Mouse (Mus musculus) intestine, embryonic 16.5 days (tissue): ENCODE data around the gene Tyk2. TPM values are rescaled to one million over a fixed set of nuclear protein-coding genes. Genes with fewer than 3 reads are reported as not detected.

Experiments
- ATAC-seq: fragments of 200-750 bp; cut with Nextera tagmentation; 2 replicates; pipeline ENCODE4 v1.8.0; 2017; ENCODE audit warnings: moderate TSS enrichment, moderate library complexity
- H3K27ac ChIP-seq: fragments of 300-500 bp; sonication (generic); 2 replicates; pipeline ENCODE4 v1.5.1; 2014; ENCODE audit warnings: mild to moderate bottlenecking, low read length
- H3K27me3 ChIP-seq: fragments of 300-500 bp; sonication (generic); replicated peaks from 2 replicates; pipeline ENCODE4 v1.6.1; 2014; ENCODE audit warnings: low read length, control low read depth, mixed read lengths; ENCODE audit not compliant: control insufficient read depth, insufficient read depth
- H3K36me3 ChIP-seq: fragments of 300-500 bp; sonication (generic); 2 replicates; pipeline ENCODE4 v1.6.1; 2014; ENCODE audit warnings: low read length, control low read depth; ENCODE audit not compliant: control insufficient read depth, insufficient read depth
- H3K4me1 ChIP-seq: fragments of 300-500 bp; sonication (generic); 2 replicates; pipeline ENCODE4 v1.6.1; 2014; ENCODE audit warnings: low read length, control low read depth, mixed read lengths; ENCODE audit not compliant: control insufficient read depth, insufficient read depth
- H3K4me2 ChIP-seq: fragments of 300-500 bp; sonication (generic); 2 replicates; pipeline ENCODE4 v1.6.1; 2014; ENCODE audit warnings: low read depth, low read length, control low read depth
- H3K4me3 ChIP-seq: fragments of 300-500 bp; sonication (generic); 2 replicates; pipeline ENCODE4 v1.5.1; 2014; ENCODE audit warnings: mild to moderate bottlenecking, low read length
- H3K9ac ChIP-seq: fragments of 300-500 bp; sonication (generic); 2 replicates; pipeline ENCODE4 v1.6.1; 2014; ENCODE audit warnings: low read depth, low read length
- H3K9me3 ChIP-seq: fragments of 300-500 bp; sonication (generic); 2 replicates; pipeline ENCODE4 v1.6.1; 2016; ENCODE audit warnings: low read length, control low read depth; ENCODE audit not compliant: control insufficient read depth
- WGBS: fragments of 180-500 bp; shearing (Covaris S2); extraction: QIAGEN DNeasy Blood & Tissue Kit; methylation state at CpG from one replicate; pipeline ENCODE4 v1.1.7; 2014; 5-methylcytosine and 5-hydroxymethylcytosine counted together
- polyA plus RNA-seq: library from polyadenylated mRNA; unstranded; fragments of >200 nt; fragmentation: Nextera tagmentation; extraction: Ambion mirVana; gene quantifications from 2 replicates; pipeline ENCODE4 v1.2.1, GENCODE M21; 2015

The Tyk2 gene
- polyA plus RNA-seq, 1 experiment from 2014 or later, result 17.0 TPM

DNA sequence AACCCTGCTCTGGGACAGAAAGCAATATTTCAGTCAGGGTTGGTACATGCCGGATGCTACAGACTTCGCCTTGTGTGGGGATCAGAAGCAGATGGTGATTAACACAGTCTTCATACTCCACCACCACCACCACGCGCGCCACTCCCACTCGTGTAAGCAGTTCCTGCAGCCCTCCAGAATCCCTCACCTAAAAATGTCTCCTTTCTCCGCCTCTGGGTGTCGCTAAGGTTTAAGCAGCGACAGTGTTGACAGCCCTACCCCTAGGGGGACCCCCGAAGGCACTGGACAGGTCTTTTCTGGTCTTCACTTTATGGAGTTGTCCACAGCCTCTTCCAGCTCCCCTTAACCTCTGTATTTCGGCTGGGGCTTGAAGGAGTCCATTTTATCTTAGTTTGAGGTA lies 21.7 kb upstream of the Tyk2 start:
- no peaks in the 10 kb centered on the region for H3K9me3 ChIP-seq
- peaks cover 32% of the 10 kb centered on the region for H3K4me1 ChIP-seq
- peak overlapping the region; percentile 84 for H3K27ac ChIP-seq
- H3K4me2 ChIP-seq, result peak overlapping the region; percentile 94
- peak; percentile 21; the same call in 1 of the 2 replicates for ATAC-seq
- H3K36me3 ChIP-seq, result no peaks in the 10 kb centered on the region
- peak overlapping the region; percentile 49 for H3K4me3 ChIP-seq
- H3K9ac ChIP-seq, result peak overlapping the region; percentile 69
- no peaks in the 10 kb centered on the region for H3K27me3 ChIP-seq
- 2% methylated on average over 11 of the region's 11 CpGs for WGBS

DNA sequence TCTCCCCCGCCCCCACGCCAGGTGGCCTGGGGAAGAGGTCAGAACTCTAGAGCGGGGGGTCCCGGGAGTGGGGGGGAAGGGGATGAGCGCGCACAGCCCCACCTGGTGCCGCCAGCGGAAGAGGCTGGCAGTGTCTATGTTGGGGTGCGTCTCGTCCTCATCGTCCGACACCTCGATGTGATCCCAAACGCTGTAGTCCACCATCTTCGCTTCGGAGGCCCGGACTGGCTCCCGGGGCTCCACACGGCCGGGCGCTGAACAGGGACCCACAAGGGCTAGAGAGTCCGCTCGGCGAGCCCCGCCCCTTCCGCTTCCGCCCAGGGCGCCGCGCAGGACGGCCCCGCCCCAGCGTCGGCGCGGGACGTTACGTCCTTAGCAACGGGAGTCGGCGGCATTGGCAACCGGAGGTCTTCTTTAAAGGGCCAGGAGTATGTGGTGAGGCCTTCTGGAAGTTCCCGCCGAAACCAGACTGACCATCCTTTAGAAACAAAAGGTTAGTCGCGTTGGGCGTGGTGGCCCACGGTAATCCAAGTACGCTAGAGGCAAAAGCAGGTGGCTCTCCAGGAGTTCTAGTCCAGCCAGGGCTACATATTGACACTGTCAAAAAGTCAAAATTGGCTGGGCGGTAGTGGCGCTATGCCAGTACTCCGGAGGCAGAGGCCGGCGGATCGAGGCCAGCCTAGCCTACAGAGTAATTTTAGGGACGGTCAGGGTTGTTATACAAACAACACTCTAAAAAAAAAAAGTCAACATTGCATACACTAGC lies 18.8 kb upstream of the Tyk2 start, which contains the start of gene Cdc37:
Gene Cdc37 (minus strand): TSS at position 329 of the 766 bp plus-strand sequence.
- H3K9ac ChIP-seq, result peak within 1 kb of the TSS; percentile 91
- peak; percentile 94 for ATAC-seq
- no peaks in the 10 kb centered on the region for H3K36me3 ChIP-seq
- H3K27ac ChIP-seq, result peak within 1 kb of the TSS; percentile 74
- peak within 1 kb of the TSS; percentile 88 for H3K4me3 ChIP-seq
- peaks cover 45% of the 10 kb centered on the region for H3K4me1 ChIP-seq
- 3% methylated on average over 56 of the region's 56 CpGs for WGBS
- no peaks in the 10 kb centered on the region for H3K9me3 ChIP-seq
- no peaks in the 10 kb centered on the region for H3K27me3 ChIP-seq
- H3K4me2 ChIP-seq, result peak within 1 kb of the TSS; percentile 69

DNA sequence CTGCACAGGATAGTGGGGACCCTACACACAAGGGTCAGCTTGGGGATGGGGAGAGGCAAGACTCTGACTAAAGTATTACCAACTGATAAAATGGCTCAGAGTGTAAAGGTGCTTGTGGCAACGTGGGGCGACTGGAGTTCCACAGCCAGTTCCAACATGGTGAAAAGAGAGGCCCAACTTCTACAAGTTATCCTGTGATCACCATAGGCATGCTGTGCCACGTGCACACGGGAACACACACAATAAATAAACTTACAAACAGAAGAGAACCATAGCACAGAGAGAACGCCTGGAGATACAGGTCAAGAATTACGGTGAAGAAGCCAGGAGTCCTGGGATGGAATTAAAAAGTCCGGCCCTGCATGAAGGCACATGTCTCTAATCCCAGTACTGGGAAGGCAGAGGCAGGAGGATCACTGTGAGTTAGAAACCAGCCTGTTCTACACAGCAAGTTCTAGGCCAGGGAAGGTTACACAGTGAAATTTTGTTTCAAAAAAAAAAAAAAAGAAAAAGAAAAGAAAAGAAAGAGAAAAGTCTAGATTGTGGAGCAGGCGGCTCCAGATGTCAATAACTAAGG lies 18.1 kb upstream of the Tyk2 start:
- peak overlapping the region; percentile 91 for H3K9ac ChIP-seq
- no peaks in the 10 kb centered on the region for H3K9me3 ChIP-seq
- H3K4me3 ChIP-seq, result peak overlapping the region; percentile 88
- 7% methylated on average over 8 of the region's 8 CpGs for WGBS
- no peaks in the 10 kb centered on the region for H3K36me3 ChIP-seq
- no peak for ATAC-seq
- no peaks in the 10 kb centered on the region for H3K27me3 ChIP-seq
- H3K4me1 ChIP-seq, result peaks cover 42% of the 10 kb centered on the region
- H3K4me2 ChIP-seq, result peak overlapping the region; percentile 69
- peak overlapping the region; percentile 74 for H3K27ac ChIP-seq

DNA sequence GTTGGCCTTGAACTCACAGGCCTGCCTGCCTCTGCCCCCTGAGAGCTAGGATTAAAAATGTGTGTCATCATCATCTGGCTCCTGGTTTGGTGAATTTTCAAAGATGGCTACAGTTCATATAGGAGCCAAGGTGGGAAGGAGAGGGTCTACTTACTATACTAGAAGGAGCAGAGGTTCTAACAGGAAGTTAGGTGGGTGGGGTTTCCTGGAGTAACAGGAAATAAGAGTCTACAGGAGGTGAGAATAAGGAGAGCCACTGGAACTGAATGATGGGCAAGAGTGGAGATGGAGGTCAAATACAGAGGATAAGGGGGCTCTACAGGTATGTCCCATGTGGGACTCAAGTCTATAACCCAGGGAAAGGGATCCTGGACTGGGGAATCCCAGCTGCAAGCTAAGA lies 17.4 kb upstream of the Tyk2 start:
- no peaks in the 10 kb centered on the region for H3K9me3 ChIP-seq
- H3K27me3 ChIP-seq, result no peaks in the 10 kb centered on the region
- H3K36me3 ChIP-seq, result 0 out of 2 replicates have a peak, but pooled peaks cover 3% of the 10 kb centered on the region
- peak overlapping the region; percentile 88 for H3K4me3 ChIP-seq
- H3K4me1 ChIP-seq, result peaks cover 36% of the 10 kb centered on the region
- ATAC-seq, result no peak
- H3K9ac ChIP-seq, result peak overlapping the region; percentile 91
- peak overlapping the region; percentile 69 for H3K4me2 ChIP-seq
- H3K27ac ChIP-seq, result no peak overlapping the region

DNA sequence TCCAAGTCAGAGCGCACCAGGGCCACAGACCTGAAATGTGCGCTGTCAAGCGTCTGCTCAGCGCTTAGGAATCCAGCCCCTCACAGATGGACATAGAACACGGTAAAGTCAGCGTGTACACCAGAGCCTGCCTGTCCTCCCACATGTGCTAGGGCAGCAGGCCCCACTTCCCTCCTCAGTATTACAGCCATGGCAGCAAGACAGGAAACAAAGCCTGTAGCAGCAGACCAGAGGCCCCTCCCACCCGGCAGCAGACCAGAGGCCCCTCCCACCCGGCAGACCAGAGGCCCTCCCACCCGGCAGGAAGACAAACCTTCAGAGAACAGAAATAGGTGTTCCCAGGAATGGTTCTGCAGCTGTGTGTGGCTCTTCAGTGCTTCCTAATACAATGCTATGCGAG lies 15.7 kb upstream of the Tyk2 start:
- peak overlapping the region; percentile 26 for H3K4me2 ChIP-seq
- peak; percentile 57 for ATAC-seq
- H3K36me3 ChIP-seq, result peaks cover 13% of the 10 kb centered on the region
- H3K4me1 ChIP-seq, result peaks cover 28% of the 10 kb centered on the region
- H3K4me3 ChIP-seq, result 0 out of 2 replicates have a peak overlapping the region, but pooled peaks have one; percentile 23
- whole genome bisulfite sequencing, result 30% methylated on average over 10 of the region's 10 CpGs
- no peaks in the 10 kb centered on the region for H3K27me3 ChIP-seq
- H3K9ac ChIP-seq, result peak overlapping the region; percentile 56; the same call in 1 of the 2 replicates
- H3K27ac ChIP-seq, result peak overlapping the region; percentile 34; the same call in 1 of the 2 replicates
- H3K9me3 ChIP-seq, result no peaks in the 10 kb centered on the region

DNA sequence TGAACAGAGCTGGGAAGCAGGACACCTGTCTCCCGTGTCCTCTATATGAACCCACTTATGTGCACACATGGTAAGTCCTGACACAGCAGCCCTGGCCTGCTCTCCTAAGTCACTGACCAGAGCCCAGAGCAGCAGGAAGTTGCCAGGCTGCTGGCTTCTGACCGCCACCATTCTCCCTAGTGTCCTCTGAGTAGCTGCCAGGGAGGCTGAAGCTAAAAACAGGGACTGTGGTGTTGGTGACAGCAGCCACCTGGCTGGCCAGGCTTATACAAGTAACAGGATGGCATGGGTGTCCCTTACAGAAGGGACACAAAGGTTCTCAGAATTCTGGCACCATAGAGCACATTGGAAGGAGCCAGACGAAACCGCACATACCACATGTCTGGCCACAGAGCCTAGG lies 14.4 kb upstream of the Tyk2 start:
- ATAC-seq, result no peak
- 93% methylated on average over 4 of the region's 4 CpGs for WGBS
- Histone ChIP-seq H3K9me3 (no peaks in the 10 kb centered on the region), H3K27me3 (no peaks in the 10 kb centered on the region), H3K27ac (no peak overlapping the region), H3K9ac (no peak overlapping the region), H3K4me2 (no peak overlapping the region), H3K36me3 (peaks cover 21% of the 10 kb centered on the region), H3K4me1 (peaks cover 28% of the 10 kb centered on the region), H3K4me3 (no peak overlapping the region)

DNA sequence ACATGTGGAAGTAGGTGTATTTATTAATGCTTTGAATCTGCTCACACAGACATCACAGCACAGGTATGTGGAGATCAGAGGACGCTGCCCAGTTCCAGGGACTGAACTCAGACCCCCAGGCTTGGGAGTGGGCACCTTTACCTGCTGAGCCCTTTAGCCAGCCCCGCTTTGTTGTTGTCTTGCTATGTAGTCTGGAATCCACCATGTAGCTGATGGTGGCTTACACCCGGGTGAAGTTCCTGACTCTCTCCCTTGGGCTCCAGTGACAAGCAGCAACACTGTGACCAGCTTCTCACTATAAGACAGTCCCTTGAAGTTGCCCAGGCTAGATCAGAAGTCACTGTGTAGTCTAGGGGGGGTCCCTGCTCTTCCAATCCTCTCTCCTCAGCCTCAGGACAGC lies 13.3 kb upstream of the Tyk2 start:
- Histone ChIP-seq H3K4me3 (no peak overlapping the region), H3K9me3 (no peaks in the 10 kb centered on the region), H3K36me3 (peaks cover 31% of the 10 kb centered on the region), H3K27ac (no peak overlapping the region), H3K4me2 (no peak overlapping the region), H3K4me1 (peaks cover 25% of the 10 kb centered on the region), H3K27me3 (no peaks in the 10 kb centered on the region), H3K9ac (no peak overlapping the region)
- 92% methylated on average over 3 of the region's 3 CpGs for WGBS
- no peak for ATAC-seq

DNA sequence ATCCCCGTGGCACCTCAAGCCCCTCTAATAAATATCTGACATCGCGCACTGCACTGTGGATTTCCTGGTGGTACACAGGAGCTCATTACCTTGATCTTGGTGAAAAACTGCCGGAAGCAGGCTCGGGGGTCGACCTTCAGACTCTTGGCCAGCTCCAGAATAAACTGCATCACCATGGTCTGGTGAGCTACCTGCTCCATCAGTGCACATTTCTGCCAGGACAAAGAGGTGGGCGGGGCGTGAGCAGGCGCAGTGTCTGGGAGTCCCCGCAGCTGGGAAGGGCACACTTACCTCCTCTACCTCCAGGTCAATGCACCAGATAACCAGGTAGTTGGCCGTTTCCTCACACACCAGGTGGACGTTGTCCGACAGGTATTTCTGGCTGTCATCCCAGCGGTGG lies 10.9 kb upstream of the Tyk2 start:
- ATAC-seq, result no peak
- peaks cover 6% of the 10 kb centered on the region for H3K4me1 ChIP-seq
- H3K9me3 ChIP-seq, result no peaks in the 10 kb centered on the region
- no peak overlapping the region for H3K4me2 ChIP-seq
- 87% methylated on average over 14 of the region's 14 CpGs for WGBS
- H3K27ac ChIP-seq, result no peak overlapping the region
- no peaks in the 10 kb centered on the region for H3K27me3 ChIP-seq
- peaks cover 35% of the 10 kb centered on the region for H3K36me3 ChIP-seq
- H3K4me3 ChIP-seq, result no peak overlapping the region
- H3K9ac ChIP-seq, result no peak overlapping the region

DNA sequence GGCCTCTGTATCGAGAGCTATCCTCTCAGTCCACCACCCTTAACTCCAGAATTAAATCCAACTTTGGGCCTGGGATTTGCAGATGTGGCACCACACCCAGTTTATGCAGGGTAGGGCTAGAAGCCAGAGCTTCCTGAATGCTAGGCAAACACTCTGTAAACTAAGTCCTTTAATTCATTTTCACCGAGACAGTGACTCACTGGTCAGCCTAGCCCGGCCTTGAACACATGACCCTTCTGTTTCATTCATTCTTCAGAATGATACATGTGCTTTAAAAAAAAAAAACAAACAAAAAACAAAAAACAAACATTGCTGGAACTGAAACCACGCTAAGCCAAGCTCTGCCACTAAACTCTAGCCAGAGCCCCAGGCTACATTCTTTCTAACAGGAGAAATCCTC lies 7.3 kb upstream of the Tyk2 start:
- Histone ChIP-seq H3K9ac (no peak overlapping the region), H3K4me2 (no peak overlapping the region), H3K9me3 (no peaks in the 10 kb centered on the region), H3K36me3 (peaks cover 32% of the 10 kb centered on the region), H3K4me3 (no peak overlapping the region), H3K27me3 (no peaks in the 10 kb centered on the region), H3K4me1 (no peaks in the 10 kb centered on the region; the same call in 1 of the 2 replicates), H3K27ac (no peak overlapping the region)
- WGBS, result 73% methylated on average over 4 of the region's 4 CpGs
- ATAC-seq, result no peak
